Mouse (Mus musculus) heart, postnatal 0 days (tissue): ENCODE results near the gene 4933406M09Rik.

Experiments
- CTCF ChIP-seq: IDR thresholded peaks from 2 replicates; pipeline ENCODE4 v1.5.1; 2016; ENCODE audit warnings: antibody characterized with exemption, control low read depth, low read depth
- EP300 ChIP-seq: IDR thresholded peaks from 2 replicates; pipeline ENCODE4 v1.6.1; 2016; ENCODE audit warnings: antibody characterized with exemption, low read depth

- TF ChIP-seq CTCF (no peak), EP300 (no peak)
These were observed 28.3 kb upstream of the 4933406M09Rik start for GRCm38 (mm10) chr1:134357461-134357860.
